Mouse (Mus musculus): ENCODE data around the gene Phactr2. TPM values are rescaled to one million over a fixed set of nuclear protein-coding genes. Genes with fewer than 3 reads are reported as not detected.

Phactr2 gene
- polyA plus RNA-seq, 1 experiment from 2014 or later, result 55.5 TPM

GRCm38 (mm10) chr10:13240431-13240830, 233.8 kb downstream of the Phactr2 start:
- peak; percentile 45; the same call in 1 of the 2 replicates for ATAC-seq (replicated peaks; ENCODE audit: extremely low read depth, insufficient read depth, low FRiP score)
- no peaks in the 10 kb centered on the region for H3K27me3 ChIP-seq (ENCODE audit: control insufficient read depth, insufficient read depth, low read length)
- H3K4me2 ChIP-seq (ENCODE audit: low read depth, low read length), result no peak overlapping the region
- H3K36me3 ChIP-seq (ENCODE audit: control insufficient read depth, insufficient read depth), result peaks cover 41% of the 10 kb centered on the region
- peaks cover 8% of the 10 kb centered on the region; the same call in 1 of the 2 replicates for H3K4me1 ChIP-seq (ENCODE audit: control insufficient read depth, insufficient read depth, low read length)
- H3K27ac ChIP-seq (ENCODE audit: low read length), result peak overlapping the region; percentile 34; the same call in 1 of the 2 replicates
- WGBS, result 24% methylated on average over 4 of the region's 4 CpGs
- H3K9ac ChIP-seq (ENCODE audit: low read length), result no peak overlapping the region
- H3K9me3 ChIP-seq (replicated peaks; ENCODE audit: control insufficient read depth, low read length), result no peaks in the 10 kb centered on the region
- no peak overlapping the region for H3K4me3 ChIP-seq (ENCODE audit: low read length)

GRCm38 (mm10) chr10:13238188-13238587, 236.0 kb downstream of the Phactr2 start:
- peaks cover 10% of the 10 kb centered on the region for H3K4me1 ChIP-seq (ENCODE audit: control insufficient read depth, insufficient read depth, low read length)
- H3K4me2 ChIP-seq (ENCODE audit: low read depth, low read length), result no peak overlapping the region
- 75% methylated on average over 4 of the region's 4 CpGs for WGBS
- H3K4me3 ChIP-seq (ENCODE audit: low read length), result no peak overlapping the region
- H3K9me3 ChIP-seq (replicated peaks; ENCODE audit: control insufficient read depth, low read length), result no peaks in the 10 kb centered on the region
- H3K27me3 ChIP-seq (ENCODE audit: control insufficient read depth, insufficient read depth, low read length), result no peaks in the 10 kb centered on the region
- peaks cover 36% of the 10 kb centered on the region for H3K36me3 ChIP-seq (ENCODE audit: control insufficient read depth, insufficient read depth)
- H3K27ac ChIP-seq (ENCODE audit: low read length), result no peak overlapping the region
- no peak overlapping the region for H3K9ac ChIP-seq (ENCODE audit: low read length)
- no peak; the same call in 1 of the 2 replicates for ATAC-seq (replicated peaks; ENCODE audit: extremely low read depth, insufficient read depth, low FRiP score)

GRCm38 (mm10) chr10:13236866-13237265, 237.3 kb downstream of the Phactr2 start:
- Histone ChIP-seq H3K4me1 (ENCODE audit: control insufficient read depth, insufficient read depth, low read length) (peaks cover 11% of the 10 kb centered on the region), H3K9ac (ENCODE audit: low read length) (no peak overlapping the region), H3K4me3 (ENCODE audit: low read length) (no peak overlapping the region), H3K27me3 (ENCODE audit: control insufficient read depth, insufficient read depth, low read length) (no peaks in the 10 kb centered on the region), H3K27ac (ENCODE audit: low read length) (no peak overlapping the region), H3K36me3 (ENCODE audit: control insufficient read depth, insufficient read depth) (peaks cover 42% of the 10 kb centered on the region), H3K9me3 (replicated peaks; ENCODE audit: control insufficient read depth, low read length) (no peaks in the 10 kb centered on the region), H3K4me2 (ENCODE audit: low read depth, low read length) (no peak overlapping the region)
- WGBS, result 89% methylated on average over 5 of the region's 5 CpGs
- ATAC-seq (replicated peaks; ENCODE audit: extremely low read depth, insufficient read depth, low FRiP score), result no peak

GRCm38 (mm10) chr10:13234503-13234902, 239.7 kb downstream of the Phactr2 start:
- no peak for ATAC-seq (replicated peaks; ENCODE audit: extremely low read depth, insufficient read depth, low FRiP score)

GRCm38 (mm10) chr10:13233941-13234340, 240.3 kb downstream of the Phactr2 start:
- Histone ChIP-seq H3K4me1 (ENCODE audit: control insufficient read depth, insufficient read depth, low read length) (peaks cover 5% of the 10 kb centered on the region; the same call in 1 of the 2 replicates), H3K27me3 (ENCODE audit: control insufficient read depth, insufficient read depth, low read length) (no peaks in the 10 kb centered on the region), H3K9me3 (replicated peaks; ENCODE audit: control insufficient read depth, low read length) (no peaks in the 10 kb centered on the region), H3K4me2 (ENCODE audit: low read depth, low read length) (no peak overlapping the region), H3K4me3 (ENCODE audit: low read length) (no peak overlapping the region), H3K27ac (ENCODE audit: low read length) (no peak overlapping the region), H3K9ac (ENCODE audit: low read length) (no peak overlapping the region), H3K36me3 (ENCODE audit: control insufficient read depth, insufficient read depth) (peaks cover 39% of the 10 kb centered on the region)
- no peak for ATAC-seq (replicated peaks; ENCODE audit: extremely low read depth, insufficient read depth, low FRiP score)
- 81% methylated on average over 10 of the region's 10 CpGs for WGBS

More at GRCm38 (mm10) chr10:13234503-13234902, 239.7 kb downstream of the Phactr2 start:
- no peaks in the 10 kb centered on the region for H3K9me3 ChIP-seq (replicated peaks; ENCODE audit: control insufficient read depth, low read length)
- no peak overlapping the region for H3K4me2 ChIP-seq (ENCODE audit: low read depth, low read length)
- H3K4me3 ChIP-seq (ENCODE audit: low read length), result no peak overlapping the region
- 63% methylated on average over 3 of the region's 3 CpGs for WGBS
- peaks cover 43% of the 10 kb centered on the region for H3K36me3 ChIP-seq (ENCODE audit: control insufficient read depth, insufficient read depth)
- no peaks in the 10 kb centered on the region for H3K27me3 ChIP-seq (ENCODE audit: control insufficient read depth, insufficient read depth, low read length)
- H3K9ac ChIP-seq (ENCODE audit: low read length), result no peak overlapping the region
- no peak overlapping the region for H3K27ac ChIP-seq (ENCODE audit: low read length)
- H3K4me1 ChIP-seq (ENCODE audit: control insufficient read depth, insufficient read depth, low read length), result peaks cover 5% of the 10 kb centered on the region; the same call in 1 of the 2 replicates

GRCm38 (mm10) chr10:13233143-13233622, 241.0 kb downstream of the Phactr2 start:
- H3K9me3 ChIP-seq (replicated peaks; ENCODE audit: control insufficient read depth, low read length), result no peaks in the 10 kb centered on the region
- H3K27me3 ChIP-seq (ENCODE audit: control insufficient read depth, insufficient read depth, low read length), result no peaks in the 10 kb centered on the region
- H3K36me3 ChIP-seq (ENCODE audit: control insufficient read depth, insufficient read depth), result peaks cover 41% of the 10 kb centered on the region
- 51% methylated on average over 2 of the region's 2 CpGs for whole genome bisulfite sequencing
- H3K9ac ChIP-seq (ENCODE audit: low read length), result no peak overlapping the region
- ATAC-seq (replicated peaks; ENCODE audit: extremely low read depth, insufficient read depth, low FRiP score), result no peak
- peak overlapping the region; percentile 5; the same call in 1 of the 2 replicates for H3K27ac ChIP-seq (ENCODE audit: low read length)
- H3K4me2 ChIP-seq (ENCODE audit: low read depth, low read length), result no peak overlapping the region
- peaks cover 5% of the 10 kb centered on the region; the same call in 1 of the 2 replicates for H3K4me1 ChIP-seq (ENCODE audit: control insufficient read depth, insufficient read depth, low read length)
- no peak overlapping the region for H3K4me3 ChIP-seq (ENCODE audit: low read length)

GRCm38 (mm10) chr10:13232443-13233142, 241.6 kb downstream of the Phactr2 start:
- Histone ChIP-seq H3K27ac (ENCODE audit: low read length) (no peak overlapping the region), H3K4me1 (ENCODE audit: control insufficient read depth, insufficient read depth, low read length) (peaks cover 5% of the 10 kb centered on the region; the same call in 1 of the 2 replicates), H3K4me2 (ENCODE audit: low read depth, low read length) (no peak overlapping the region), H3K36me3 (ENCODE audit: control insufficient read depth, insufficient read depth) (peaks cover 40% of the 10 kb centered on the region), H3K9ac (ENCODE audit: low read length) (no peak overlapping the region), H3K9me3 (replicated peaks; ENCODE audit: control insufficient read depth, low read length) (no peaks in the 10 kb centered on the region), H3K4me3 (ENCODE audit: low read length) (no peak overlapping the region), H3K27me3 (ENCODE audit: control insufficient read depth, insufficient read depth, low read length) (no peaks in the 10 kb centered on the region)
- 62% methylated on average over 9 of the region's 9 CpGs for WGBS
- ATAC-seq (replicated peaks; ENCODE audit: extremely low read depth, insufficient read depth, low FRiP score), result no peak

- Histone ChIP-seq H3K4me3 (ENCODE audit: low read length) (no peak overlapping the region), H3K4me1 (ENCODE audit: control insufficient read depth, insufficient read depth, low read length) (peaks cover 5% of the 10 kb centered on the region; the same call in 1 of the 2 replicates), H3K27ac (ENCODE audit: low read length) (no peak overlapping the region), H3K4me2 (ENCODE audit: low read depth, low read length) (no peak overlapping the region), H3K9me3 (replicated peaks; ENCODE audit: control insufficient read depth, low read length) (no peaks in the 10 kb centered on the region), H3K27me3 (ENCODE audit: control insufficient read depth, insufficient read depth, low read length) (no peaks in the 10 kb centered on the region), H3K36me3 (ENCODE audit: control insufficient read depth, insufficient read depth) (peaks cover 36% of the 10 kb centered on the region), H3K9ac (ENCODE audit: low read length) (no peak overlapping the region)
- ATAC-seq (replicated peaks; ENCODE audit: extremely low read depth, insufficient read depth, low FRiP score), result no peak
- 92% methylated on average over 7 of the region's 7 CpGs for WGBS
Measured at GRCm38 (mm10) chr10:13230716-13231115, 243.5 kb downstream of the Phactr2 start.

GRCm38 (mm10) chr10:13225377-13226063, 248.7 kb downstream of the Phactr2 start:
- Histone ChIP-seq H3K9me3 (replicated peaks; ENCODE audit: control insufficient read depth, low read length) (no peaks in the 10 kb centered on the region), H3K36me3 (ENCODE audit: control insufficient read depth, insufficient read depth) (peaks cover 41% of the 10 kb centered on the region), H3K9ac (ENCODE audit: low read length) (no peak overlapping the region), H3K27me3 (ENCODE audit: control insufficient read depth, insufficient read depth, low read length) (no peaks in the 10 kb centered on the region), H3K4me3 (ENCODE audit: low read length) (no peak overlapping the region), H3K4me1 (ENCODE audit: control insufficient read depth, insufficient read depth, low read length) (no peaks in the 10 kb centered on the region), H3K27ac (ENCODE audit: low read length) (no peak overlapping the region), H3K4me2 (ENCODE audit: low read depth, low read length) (no peak overlapping the region)
- ATAC-seq (replicated peaks; ENCODE audit: extremely low read depth, insufficient read depth, low FRiP score), result no peak
- WGBS, result 87% methylated on average over 7 of the region's 7 CpGs
